Mouse (Mus musculus) embryonic fibroblast, embryonic 13.5 days (primary cell): ENCODE data around the gene Pde7b.

Experiments
- CTCF ChIP-seq: IDR thresholded peaks from 2 replicates; pipeline ENCODE4 v1.5.1; 2011; ENCODE audit warnings: mild to moderate bottlenecking, control low read depth, low read length, moderate library complexity, borderline replicate concordance; ENCODE audit not compliant: insufficient read depth
- POLR2A ChIP-seq: IDR thresholded peaks from 2 replicates; pipeline ENCODE4 v1.6.1; 2011; ENCODE audit warnings: low read depth, mild to moderate bottlenecking, control low read depth, low read length, moderate library complexity

- TF ChIP-seq CTCF (no peak), POLR2A (no peak)
Observed at GRCm38 (mm10) chr10:20725384-20725983, 606 bp upstream of the Pde7b start.
